Mouse (Mus musculus): ENCODE data around the gene Tmem170.
A peak's percentile ranks its signal among the peaks of the same experiment; 100 is the strongest.

Gene Tmem170

GRCm38 (mm10) chr8:111876355-111876948 lies at the start of gene Tmem170:
TSS of gene Tmem170 (minus strand) at chr8:111876750.
- DNase-seq, result peak; percentile 98 to 99

GRCm38 (mm10) chr8:111924976-111925375 lies 48.4 kb upstream of the Tmem170 start:
- DNase-seq, result no peak

GRCm38 (mm10) chr8:111923383-111923804 lies 46.8 kb upstream of the Tmem170 start:
- DNase-seq, result peak; percentile 33 to 39

- no peak for DNase-seq
Measured at GRCm38 (mm10) chr8:111920971-111921370, 44.4 kb upstream of the Tmem170 start.

- DNase-seq, result no peak
Measured at GRCm38 (mm10) chr8:111919663-111920062, 43.1 kb upstream of the Tmem170 start.

GRCm38 (mm10) chr8:111912860-111913432 lies 36.4 kb upstream of the Tmem170 start:
- no peak for DNase-seq

GRCm38 (mm10) chr8:111911572-111911971 lies 35.0 kb upstream of the Tmem170 start:
- no peak for DNase-seq

- no peak for DNase-seq
Measured at GRCm38 (mm10) chr8:111909621-111910450, 33.3 kb upstream of the Tmem170 start, which contains the start of gene Chst5. TSS of gene Chst5 (minus strand) at chr8:111910447.

GRCm38 (mm10) chr8:111905500-111906121 lies 29.1 kb upstream of the Tmem170 start:
- no peak for DNase-seq

GRCm38 (mm10) chr8:111902080-111902479 lies 25.5 kb upstream of the Tmem170 start:
- DNase-seq, result no peak

GRCm38 (mm10) chr8:111898586-111898985 lies 22.0 kb upstream of the Tmem170 start:
- no peak for DNase-seq

- no peak for DNase-seq
Measured at GRCm38 (mm10) chr8:111894955-111895354, 18.4 kb upstream of the Tmem170 start.

GRCm38 (mm10) chr8:111892615-111893014 lies 16.1 kb upstream of the Tmem170 start:
- no peak for DNase-seq

- DNase-seq, result no peak
Measured at GRCm38 (mm10) chr8:111891983-111892382, 15.4 kb upstream of the Tmem170 start.

GRCm38 (mm10) chr8:111890911-111891303 lies 14.4 kb upstream of the Tmem170 start:
- no peak for DNase-seq

- no peak for DNase-seq
Measured at GRCm38 (mm10) chr8:111889931-111890910, 13.7 kb upstream of the Tmem170 start.

GRCm38 (mm10) chr8:111888091-111888650 lies 11.6 kb upstream of the Tmem170 start:
- no peak for DNase-seq

GRCm38 (mm10) chr8:111887479-111887878 lies 10.9 kb upstream of the Tmem170 start:
- DNase-seq, result no peak

- no peak for DNase-seq
Measured at GRCm38 (mm10) chr8:111883615-111884014, 7.1 kb upstream of the Tmem170 start.

GRCm38 (mm10) chr8:111881591-111881990 lies 5.0 kb upstream of the Tmem170 start:
- DNase-seq, result peak in 1 of 2 experiments; percentile 38

- DNase-seq, result no peak
Measured at GRCm38 (mm10) chr8:111877711-111878110, 1.2 kb upstream of the Tmem170 start.

GRCm38 (mm10) chr8:111875758-111876157 lies 792 bp downstream of the Tmem170 start:
- DNase-seq, result peak; percentile 23 to 30

Measured in kidney, adult 8-10 months (tissue).